Mouse (Mus musculus) forebrain, postnatal 0 days (tissue): ENCODE results near the gene Cpm. TPM values are rescaled to one million over a fixed set of nuclear protein-coding genes. Genes with fewer than 3 reads are reported as not detected.
"Not testable (repeated sequence)": the region's sequence is repeated elsewhere in the genome, so short reads cannot be mapped to it uniquely, and the experiment has no call there.

ENCODE experiments used
- ATAC-seq: fragments of 200-750 bp; cut with Nextera tagmentation; 2 replicates; pipeline ENCODE4 v1.8.0; 2017; ENCODE audit warnings: mild to moderate bottlenecking, moderate library complexity
- DNase-seq: peaks from one replicate; pipeline ENCODE4 v3.0.0-alpha.2; 2015
- H3K27ac ChIP-seq: fragments of 300-500 bp; sonication (generic); 2 replicates; pipeline ENCODE4 v1.5.1; 2014; ENCODE audit warnings: low read depth, mild to moderate bottlenecking, antibody characterized with exemption, low read length, moderate library complexity, mixed read lengths
- H3K27me3 ChIP-seq: fragments of 300-500 bp; sonication (generic); 2 replicates; pipeline ENCODE4 v1.6.1; 2014; ENCODE audit warnings: mild to moderate bottlenecking, low read length, mixed read lengths; ENCODE audit not compliant: insufficient read depth
- H3K36me3 ChIP-seq: fragments of 300-500 bp; sonication (generic); 2 replicates; pipeline ENCODE4 v1.6.1; 2014; ENCODE audit warnings: mild to moderate bottlenecking, moderate library complexity; ENCODE audit not compliant: insufficient read depth
- H3K4me1 ChIP-seq: fragments of 300-500 bp; sonication (generic); 2 replicates; pipeline ENCODE4 v1.6.1; 2014; ENCODE audit warnings: antibody characterized with exemption; ENCODE audit not compliant: insufficient read depth
- H3K4me2 ChIP-seq: fragments of 300-500 bp; sonication (generic); 2 replicates; pipeline ENCODE4 v1.6.1; 2014; ENCODE audit warnings: low read depth, mild to moderate bottlenecking, moderate library complexity
- H3K4me3 ChIP-seq: fragments of 300-500 bp; sonication (generic); 2 replicates; pipeline ENCODE4 v1.5.1; 2014; ENCODE audit warnings: low read depth, low read length, mixed read lengths
- H3K9ac ChIP-seq: fragments of 300-500 bp; sonication (generic); 2 replicates; pipeline ENCODE4 v1.6.1; 2014; ENCODE audit warnings: mild to moderate bottlenecking
- H3K9me3 ChIP-seq: fragments of 300-500 bp; sonication (generic); 2 replicates; pipeline ENCODE4 v1.6.1; 2016; ENCODE audit warnings: low read length
- CTCF ChIP-seq: sonication (generic); IDR thresholded peaks from 2 replicates; pipeline ENCODE4 v1.5.1; 2016; ENCODE audit warnings: antibody characterized with exemption, control low read depth, low read depth
- WGBS: fragments of 180-500 bp; shearing (Covaris S2); extraction: QIAGEN DNeasy Blood & Tissue Kit; methylation state at CpG from one replicate; pipeline ENCODE4 v1.1.7; 2014; 5-methylcytosine and 5-hydroxymethylcytosine counted together
- polyA plus RNA-seq: library from polyadenylated mRNA; unstranded; fragments of >200 nt; fragmentation: Nextera tagmentation; extraction: Ambion mirVana; gene quantifications from 2 replicates; pipeline ENCODE4 v1.2.1, GENCODE M21; 2015
- total RNA-seq: library from RNA; depleted of rRNA; stranded (reverse); fragments of >200 nt; gene quantifications from 2 replicates; pipeline ENCODE4 v1.2.3, GENCODE M21; 2014

The Cpm gene
- total and polyA plus RNA-seq, 2 experiments from 2014 or later, result 3.4 to 7.5 TPM

GRCm38 (mm10) chr10:117710604-117711141 is 81.4 kb downstream of the Cpm start, which contains the start of gene Mdm2:
TSS of gene Mdm2 (minus strand) at chr10:117710758.
- H3K27me3 ChIP-seq, result no peaks in the 10 kb centered on the region
- ATAC-seq (peak; percentile 97), DNase-seq (peak; percentile 98)
- H3K27ac ChIP-seq, result peak within 1 kb of the TSS; percentile 100
- H3K9ac ChIP-seq, result peak within 1 kb of the TSS; percentile 100
- H3K36me3 ChIP-seq, result peaks cover 13% of the 10 kb centered on the region
- no peaks in the 10 kb centered on the region for H3K9me3 ChIP-seq
- TF ChIP-seq CTCF, result peak; percentile 83
- H3K4me1 ChIP-seq, result peaks cover 15% of the 10 kb centered on the region
- H3K4me2 ChIP-seq, result peak within 1 kb of the TSS; percentile 65
- H3K4me3 ChIP-seq, result peak within 1 kb of the TSS; percentile 100
- under 1% methylated on average over 51 of the region's 52 CpGs for WGBS

DNA sequence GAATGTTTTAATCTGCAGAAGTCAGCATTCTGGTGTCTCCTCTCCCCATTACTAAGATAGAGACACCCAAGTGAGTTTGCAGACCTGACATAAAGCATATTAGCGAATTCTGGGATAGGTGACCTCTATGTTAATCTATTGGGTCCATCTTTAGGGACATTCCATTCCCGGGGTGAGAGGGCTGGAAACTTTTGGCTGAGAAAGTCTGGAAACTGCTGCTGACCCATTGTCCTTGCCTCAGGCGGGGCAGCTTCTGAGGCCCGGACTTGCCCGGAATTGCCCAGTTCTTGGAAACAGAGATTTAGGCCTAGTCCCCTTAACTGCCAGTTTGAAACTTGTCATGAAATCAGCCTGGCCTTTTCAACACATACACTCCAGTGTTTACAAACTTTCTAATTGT is 82.1 kb downstream of the Cpm start:
- Histone ChIP-seq H3K27me3 (no peaks in the 10 kb centered on the region), H3K9me3 (no peaks in the 10 kb centered on the region), H3K27ac (no peak overlapping the region), H3K4me3 (peak overlapping the region; percentile 100), H3K9ac (no peak overlapping the region; the same call in 1 of the 2 replicates), H3K36me3 (peaks cover 12% of the 10 kb centered on the region), H3K4me2 (peak overlapping the region; percentile 65), H3K4me1 (peaks cover 15% of the 10 kb centered on the region)
- TF ChIP-seq CTCF, result no peak
- 64% methylated on average over 5 of the region's 5 CpGs for WGBS
- no peak for ATAC-seq
- no peak for DNase-seq

- no peak for TF ChIP-seq CTCF
- Histone ChIP-seq H3K4me1 (peaks cover 11% of the 10 kb centered on the region), H3K4me2 (no peak overlapping the region), H3K4me3 (no peak overlapping the region), H3K27ac (no peak overlapping the region), H3K9me3 (no peaks in the 10 kb centered on the region), H3K27me3 (no peaks in the 10 kb centered on the region), H3K36me3 (peaks cover 4% of the 10 kb centered on the region; the same call in 1 of the 2 replicates), H3K9ac (no peak overlapping the region)
- no peak for DNase-seq
- 92% methylated on average over 9 of the region's 9 CpGs for WGBS
- ATAC-seq, result no peak
Measured at GRCm38 (mm10) chr10:117712191-117712754, 83.0 kb downstream of the Cpm start.

DNA sequence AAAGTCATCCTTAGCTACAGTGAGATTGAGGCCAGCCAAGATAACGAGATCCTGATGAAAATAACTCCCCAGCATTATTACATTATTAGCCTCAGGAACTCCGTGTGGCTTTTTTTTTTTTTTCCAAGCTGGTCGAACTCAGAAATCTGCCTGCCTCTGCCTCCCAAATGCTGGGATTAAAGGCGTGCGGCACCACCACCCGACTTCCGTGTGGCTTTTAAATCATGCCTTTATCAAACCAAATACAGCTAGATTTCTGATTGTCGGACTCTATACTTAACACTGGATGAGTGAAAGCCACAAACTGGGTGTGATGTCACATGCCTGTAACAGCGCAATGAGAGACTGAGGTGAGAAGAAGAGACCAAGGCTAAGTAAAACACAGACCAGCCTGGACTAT is 83.6 kb downstream of the Cpm start:
- WGBS, result 85% methylated on average over 9 of the region's 9 CpGs
- TF ChIP-seq CTCF, result no peak

GRCm38 (mm10) chr10:117713466-117713865 is 84.2 kb downstream of the Cpm start:
- Histone ChIP-seq H3K4me2 (no peak overlapping the region), H3K36me3 (no peaks in the 10 kb centered on the region), H3K9me3 (no peaks in the 10 kb centered on the region), H3K4me3 (no peak overlapping the region), H3K27me3 (no peaks in the 10 kb centered on the region), H3K4me1 (peaks cover 11% of the 10 kb centered on the region), H3K27ac (no peak overlapping the region), H3K9ac (no peak overlapping the region)
- TF ChIP-seq CTCF, result no peak
- no peak for ATAC-seq
- 91% methylated on average over 8 of the region's 8 CpGs for WGBS
- no peak for DNase-seq

More for the DNA sequence above, 83.6 kb downstream of the Cpm start:
- DNase-seq (no peak), ATAC-seq (no peak)
- no peaks in the 10 kb centered on the region for H3K27me3 ChIP-seq
- no peak overlapping the region for H3K9ac ChIP-seq
- H3K4me3 ChIP-seq, result no peak overlapping the region
- no peak overlapping the region for H3K27ac ChIP-seq
- H3K36me3 ChIP-seq, result 0 out of 2 replicates have a peak, but pooled peaks cover under 1% of the 10 kb centered on the region
- no peaks in the 10 kb centered on the region for H3K9me3 ChIP-seq
- peaks cover 11% of the 10 kb centered on the region for H3K4me1 ChIP-seq
- H3K4me2 ChIP-seq, result no peak overlapping the region

DNA sequence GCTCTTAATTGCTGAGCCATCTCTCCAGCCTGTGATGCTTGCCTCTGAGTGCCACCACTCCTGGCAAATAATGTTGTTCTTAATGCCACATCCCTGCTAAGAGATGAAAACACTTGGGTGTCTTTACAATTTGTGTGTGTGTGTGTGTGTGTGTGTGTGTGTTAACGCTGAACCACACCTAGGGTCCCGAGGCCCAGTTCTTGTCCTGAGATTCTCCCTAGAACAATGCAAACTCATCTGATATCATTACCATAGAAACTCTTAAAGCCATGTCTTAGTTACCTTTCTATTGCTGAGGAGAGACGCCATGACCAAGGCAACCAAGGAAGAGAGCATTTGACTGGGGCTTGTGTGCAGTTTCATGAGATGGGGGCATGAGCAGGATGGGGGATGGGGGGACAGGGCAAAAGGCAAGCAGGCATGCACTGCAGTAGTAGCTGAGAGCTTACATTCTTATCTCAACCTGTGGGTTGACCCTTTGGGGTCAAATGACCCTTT is 84.8 kb downstream of the Cpm start:
- WGBS, result 89% methylated on average over 3 of the region's 3 CpGs
- Histone ChIP-seq H3K27ac (no peak overlapping the region), H3K4me2 (no peak overlapping the region), H3K36me3 (no peaks in the 10 kb centered on the region), H3K9me3 (no peaks in the 10 kb centered on the region), H3K9ac (no peak overlapping the region), H3K27me3 (no peaks in the 10 kb centered on the region), H3K4me1 (peaks cover 6% of the 10 kb centered on the region; the same call in 1 of the 2 replicates), H3K4me3 (no peak overlapping the region)
- TF ChIP-seq CTCF, result no peak
- no peak for DNase-seq
- ATAC-seq, result no peak

- no peak overlapping the region for H3K4me3 ChIP-seq
Measured at GRCm38 (mm10) chr10:117714928-117715500, 85.7 kb downstream of the Cpm start.

GRCm38 (mm10) chr10:117715654-117716053 is 86.4 kb downstream of the Cpm start:
- ATAC-seq, H3K9me3 ChIP-seq, H3K27ac ChIP-seq, H3K4me3 ChIP-seq, H3K9ac ChIP-seq, H3K4me1 ChIP-seq, H3K27me3 ChIP-seq, DNase-seq, H3K4me2 ChIP-seq, H3K36me3 ChIP-seq: not testable (repeated sequence)
- 92% methylated on average over 1 of the region's 1 CpGs for WGBS

More at GRCm38 (mm10) chr10:117714928-117715500, 85.7 kb downstream of the Cpm start:
- Histone ChIP-seq H3K9ac (no peak overlapping the region), H3K36me3 (no peaks in the 10 kb centered on the region), H3K27me3 (no peaks in the 10 kb centered on the region), H3K4me1 (0 out of 2 replicates have a peak, but pooled peaks cover 4% of the 10 kb centered on the region), H3K9me3 (no peaks in the 10 kb centered on the region), H3K27ac (no peak overlapping the region), H3K4me2 (no peak overlapping the region)
- ATAC-seq (no peak), DNase-seq (no peak)
- WGBS, result 75% methylated on average over 4 of the region's 4 CpGs
- TF ChIP-seq CTCF, result no peak
